Mouse (Mus musculus): ENCODE results near the gene Polg. TPM values are rescaled to one million over a fixed set of nuclear protein-coding genes. Genes with fewer than 3 reads are reported as not detected.

The Polg gene
- polyA plus RNA-seq (2016; fragmentation: Nextera tagmentation; extraction: Ambion mirVana) = 33.1 and 33.8 TPM in 2 replicates

- Histone ChIP-seq H3K36me3 (peaks cover 29% of the 10 kb centered on the region), H3K4me1 (peaks cover 57% of the 10 kb centered on the region)
Measured at GRCm38 (mm10) chr7:79466053-79466901, at the start of gene Polg. Polg (minus strand) TSS chr7:79466362.

GRCm38 (mm10) chr7:79515861-79516260 is 49.7 kb upstream of the Polg start:
- Histone ChIP-seq H3K4me2 (peak overlapping the region; percentile 55; the same call in 1 of the 2 replicates), H3K36me3 (no peaks in the 10 kb centered on the region), H3K27ac (no peak overlapping the region), H3K4me1 (peaks cover 5% of the 10 kb centered on the region; the same call in 1 of the 2 replicates), H3K9me3 (replicated peaks) (no peaks in the 10 kb centered on the region), H3K4me3 (no peak overlapping the region; the same call in 1 of the 2 replicates), H3K27me3 (replicated peaks) (peaks cover 99% of the 10 kb centered on the region), H3K9ac (no peak overlapping the region)
- 33% methylated on average over 9 of the region's 9 CpGs for WGBS (ENCODE audit: insufficient replicate concordance)
- ATAC-seq = no peak

More at GRCm38 (mm10) chr7:79466053-79466901, at the start of gene Polg:
- Histone ChIP-seq H3K9me3 (replicated peaks) (no peaks in the 10 kb centered on the region), H3K27me3 (replicated peaks) (peaks cover 11% of the 10 kb centered on the region), H3K27ac (peak within 1 kb of the TSS; percentile 87), H3K4me2 (peak within 1 kb of the TSS; percentile 97), H3K9ac (peak within 1 kb of the TSS; percentile 96), H3K4me3 (peak within 1 kb of the TSS; percentile 92)
- peak; percentile 93 for ATAC-seq
- WGBS (ENCODE audit: insufficient replicate concordance) = under 1% methylated on average over 76 of the region's 76 CpGs

- 5% methylated on average over 57 of the region's 57 CpGs for WGBS (ENCODE audit: insufficient replicate concordance)
- no peak for ATAC-seq
- peak overlapping the region; percentile 55 for H3K4me2 ChIP-seq
- no peaks in the 10 kb centered on the region for H3K9me3 ChIP-seq (replicated peaks)
- no peak overlapping the region for H3K27ac ChIP-seq
- H3K4me1 ChIP-seq = peaks cover 5% of the 10 kb centered on the region; the same call in 1 of the 2 replicates
- no peak overlapping the region for H3K9ac ChIP-seq
- H3K36me3 ChIP-seq = no peaks in the 10 kb centered on the region
- peaks cover 99% of the 10 kb centered on the region for H3K27me3 ChIP-seq (replicated peaks)
- H3K4me3 ChIP-seq = peak overlapping the region; percentile 33
Measured at GRCm38 (mm10) chr7:79515221-79515743, 49.1 kb upstream of the Polg start.

- H3K27me3 ChIP-seq (replicated peaks) = peaks cover 100% of the 10 kb centered on the region
Measured at GRCm38 (mm10) chr7:79514361-79514881, 48.3 kb upstream of the Polg start.

GRCm38 (mm10) chr7:79513466-79513865 is 47.3 kb upstream of the Polg start:
- Histone ChIP-seq H3K4me1 (peaks cover 9% of the 10 kb centered on the region), H3K27me3 (replicated peaks) (peaks cover 100% of the 10 kb centered on the region), H3K27ac (no peak overlapping the region), H3K9me3 (replicated peaks) (no peaks in the 10 kb centered on the region), H3K4me3 (no peak overlapping the region), H3K4me2 (no peak overlapping the region), H3K9ac (no peak overlapping the region), H3K36me3 (no peaks in the 10 kb centered on the region)
- ATAC-seq = no peak
- 7% methylated on average over 2 of the region's 2 CpGs for WGBS (ENCODE audit: insufficient replicate concordance)

More at GRCm38 (mm10) chr7:79514361-79514881, 48.3 kb upstream of the Polg start:
- no peak overlapping the region for H3K4me2 ChIP-seq
- no peak for ATAC-seq
- no peak overlapping the region for H3K9ac ChIP-seq
- no peak overlapping the region for H3K4me3 ChIP-seq
- H3K9me3 ChIP-seq (replicated peaks) = no peaks in the 10 kb centered on the region
- H3K27ac ChIP-seq = no peak overlapping the region
- no peaks in the 10 kb centered on the region for H3K36me3 ChIP-seq
- 3% methylated on average over 20 of the region's 20 CpGs for WGBS (ENCODE audit: insufficient replicate concordance)
- peaks cover 5% of the 10 kb centered on the region; the same call in 1 of the 2 replicates for H3K4me1 ChIP-seq

GRCm38 (mm10) chr7:79512496-79512895 is 46.3 kb upstream of the Polg start:
- Histone ChIP-seq H3K4me2 (no peak overlapping the region), H3K36me3 (no peaks in the 10 kb centered on the region), H3K27ac (no peak overlapping the region), H3K4me1 (peaks cover 11% of the 10 kb centered on the region), H3K4me3 (no peak overlapping the region), H3K9me3 (replicated peaks) (no peaks in the 10 kb centered on the region), H3K27me3 (replicated peaks) (peaks cover 100% of the 10 kb centered on the region), H3K9ac (no peak overlapping the region)
- 13% methylated on average over 4 of the region's 4 CpGs for WGBS (ENCODE audit: insufficient replicate concordance)
- no peak for ATAC-seq

GRCm38 (mm10) chr7:79511656-79512055 is 45.5 kb upstream of the Polg start:
- H3K9ac ChIP-seq = no peak overlapping the region
- no peak overlapping the region for H3K27ac ChIP-seq
- 7% methylated on average over 5 of the region's 5 CpGs for WGBS (ENCODE audit: insufficient replicate concordance)
- H3K9me3 ChIP-seq (replicated peaks) = no peaks in the 10 kb centered on the region
- H3K4me1 ChIP-seq = peaks cover 11% of the 10 kb centered on the region
- H3K4me2 ChIP-seq = no peak overlapping the region
- no peaks in the 10 kb centered on the region for H3K36me3 ChIP-seq
- peaks cover 100% of the 10 kb centered on the region for H3K27me3 ChIP-seq (replicated peaks)
- H3K4me3 ChIP-seq = no peak overlapping the region
- no peak for ATAC-seq

GRCm38 (mm10) chr7:79511181-79511580 is 45.0 kb upstream of the Polg start:
- H3K4me3 ChIP-seq = no peak overlapping the region
- peaks cover 11% of the 10 kb centered on the region for H3K4me1 ChIP-seq
- WGBS (ENCODE audit: insufficient replicate concordance) = 17% methylated on average over 7 of the region's 7 CpGs
- H3K27ac ChIP-seq = no peak overlapping the region
- ATAC-seq = no peak
- H3K36me3 ChIP-seq = no peaks in the 10 kb centered on the region
- H3K27me3 ChIP-seq (replicated peaks) = peaks cover 100% of the 10 kb centered on the region
- H3K4me2 ChIP-seq = no peak overlapping the region
- H3K9me3 ChIP-seq (replicated peaks) = no peaks in the 10 kb centered on the region
- no peak overlapping the region for H3K9ac ChIP-seq

GRCm38 (mm10) chr7:79510686-79511085 is 44.5 kb upstream of the Polg start:
- peaks cover 11% of the 10 kb centered on the region for H3K4me1 ChIP-seq
- 26% methylated on average over 3 of the region's 3 CpGs for WGBS (ENCODE audit: insufficient replicate concordance)

GRCm38 (mm10) chr7:79509710-79510109 is 43.5 kb upstream of the Polg start:
- no peak for ATAC-seq
- H3K9me3 ChIP-seq (replicated peaks) = no peaks in the 10 kb centered on the region
- no peak overlapping the region for H3K4me3 ChIP-seq
- peaks cover 100% of the 10 kb centered on the region for H3K27me3 ChIP-seq (replicated peaks)
- H3K36me3 ChIP-seq = no peaks in the 10 kb centered on the region
- peaks cover 9% of the 10 kb centered on the region for H3K4me1 ChIP-seq
- H3K27ac ChIP-seq = no peak overlapping the region
- H3K4me2 ChIP-seq = no peak overlapping the region
- no peak overlapping the region for H3K9ac ChIP-seq
- WGBS (ENCODE audit: insufficient replicate concordance) = 5% methylated on average over 12 of the region's 12 CpGs

More at GRCm38 (mm10) chr7:79510686-79511085, 44.5 kb upstream of the Polg start:
- no peaks in the 10 kb centered on the region for H3K36me3 ChIP-seq
- no peak overlapping the region for H3K4me3 ChIP-seq
- H3K9me3 ChIP-seq (replicated peaks) = no peaks in the 10 kb centered on the region
- H3K27me3 ChIP-seq (replicated peaks) = peaks cover 100% of the 10 kb centered on the region
- no peak overlapping the region for H3K27ac ChIP-seq
- no peak overlapping the region for H3K4me2 ChIP-seq
- ATAC-seq = no peak
- no peak overlapping the region for H3K9ac ChIP-seq

- Histone ChIP-seq H3K27me3 (replicated peaks) (peaks cover 100% of the 10 kb centered on the region), H3K27ac (no peak overlapping the region), H3K4me1 (peaks cover 12% of the 10 kb centered on the region), H3K36me3 (no peaks in the 10 kb centered on the region), H3K4me2 (no peak overlapping the region), H3K9me3 (replicated peaks) (no peaks in the 10 kb centered on the region), H3K4me3 (no peak overlapping the region), H3K9ac (no peak overlapping the region)
- ATAC-seq = no peak
- 14% methylated on average over 6 of the region's 6 CpGs for WGBS (ENCODE audit: insufficient replicate concordance)
Measured at GRCm38 (mm10) chr7:79509235-79509607, 43.1 kb upstream of the Polg start.

All from liver, embryonic 12.5 days (tissue).